Mouse (Mus musculus): ENCODE data around the gene Wnk2. TPM values are rescaled to one million over a fixed set of nuclear protein-coding genes. Genes with fewer than 3 reads are reported as not detected.

Wnk2 gene
- polyA plus RNA-seq, 1 experiment from 2014 or later: 1.0 TPM

DNA sequence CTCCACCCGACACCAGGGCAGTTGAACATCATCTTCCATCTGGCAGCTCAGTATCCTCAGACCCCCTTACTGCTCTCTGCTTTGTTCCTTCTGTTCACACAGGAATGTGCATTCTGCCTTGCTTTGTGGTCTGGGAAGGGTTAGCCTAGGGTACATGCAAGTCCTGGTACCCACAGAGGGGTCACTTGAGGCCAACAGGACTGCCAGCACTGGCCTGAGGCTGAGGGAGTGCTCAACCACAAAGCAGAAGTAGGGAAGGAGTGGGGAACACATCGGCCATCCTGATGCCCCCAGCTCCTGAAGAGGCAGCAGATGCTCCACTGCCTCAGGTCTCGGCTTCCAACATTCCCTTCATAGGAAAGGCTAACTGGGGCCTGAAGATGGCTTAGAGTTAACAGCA, 72.4 kb downstream of the Wnk2 start:
- Histone ChIP-seq H3K36me3 (ENCODE audit: control insufficient read depth, insufficient read depth, low read length) (no peaks in the 10 kb centered on the region), H3K27ac (replicated peaks; ENCODE audit: low read depth, low read length) (no peak overlapping the region), H3K4me3 (ENCODE audit: low read depth, low read length) (no peak overlapping the region), H3K9me3 (ENCODE audit: control insufficient read depth, low read length) (no peaks in the 10 kb centered on the region), H3K27me3 (ENCODE audit: control insufficient read depth, insufficient read depth, low read length) (no peaks in the 10 kb centered on the region), H3K4me1 (ENCODE audit: control insufficient read depth, insufficient read depth, low read length) (no peaks in the 10 kb centered on the region), H3K4me2 (ENCODE audit: low read depth, severe bottlenecking) (no peak overlapping the region), H3K9ac (ENCODE audit: low read length) (no peak overlapping the region)
- no peak for DNase-seq (ENCODE audit: low spot score)
- ATAC-seq (ENCODE audit: insufficient number of reproducible peaks, low FRiP score, low TSS enrichment, low read depth): no peak
- WGBS: 84% methylated on average over 3 of the region's 3 CpGs

DNA sequence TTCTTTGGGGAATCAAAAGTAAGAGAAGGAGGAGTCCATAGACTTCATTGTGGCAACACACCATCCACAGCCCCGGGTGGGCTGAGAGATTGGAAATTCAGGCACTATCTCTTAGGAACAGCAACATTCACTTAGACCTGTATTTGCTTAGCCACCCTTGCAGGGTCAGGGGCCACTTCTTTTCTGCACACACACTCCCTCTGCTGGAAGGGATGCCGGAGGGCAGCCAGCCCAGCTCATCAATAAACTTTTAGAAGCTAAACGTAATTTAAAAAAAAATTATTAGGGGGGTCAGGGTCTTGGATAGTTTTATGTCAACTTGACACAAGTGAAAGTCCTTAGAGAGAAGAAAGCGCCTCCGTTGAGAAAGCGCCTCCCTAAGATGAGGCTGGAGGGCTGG, 74.5 kb downstream of the Wnk2 start:
- no peak overlapping the region for H3K9ac ChIP-seq (ENCODE audit: low read length)
- WGBS: 72% methylated on average over 6 of the region's 6 CpGs
- no peak overlapping the region for H3K4me3 ChIP-seq (ENCODE audit: low read depth, low read length)
- H3K36me3 ChIP-seq (ENCODE audit: control insufficient read depth, insufficient read depth, low read length): no peaks in the 10 kb centered on the region
- no peaks in the 10 kb centered on the region for H3K9me3 ChIP-seq (ENCODE audit: control insufficient read depth, low read length)
- H3K27ac ChIP-seq (replicated peaks; ENCODE audit: low read depth, low read length): no peak overlapping the region
- ATAC-seq (ENCODE audit: insufficient number of reproducible peaks, low FRiP score, low TSS enrichment, low read depth): no peak
- H3K4me2 ChIP-seq (ENCODE audit: low read depth, severe bottlenecking): no peak overlapping the region
- H3K4me1 ChIP-seq (ENCODE audit: control insufficient read depth, insufficient read depth, low read length): no peaks in the 10 kb centered on the region
- no peaks in the 10 kb centered on the region for H3K27me3 ChIP-seq (ENCODE audit: control insufficient read depth, insufficient read depth, low read length)
- no peak for DNase-seq (ENCODE audit: low spot score)

DNA sequence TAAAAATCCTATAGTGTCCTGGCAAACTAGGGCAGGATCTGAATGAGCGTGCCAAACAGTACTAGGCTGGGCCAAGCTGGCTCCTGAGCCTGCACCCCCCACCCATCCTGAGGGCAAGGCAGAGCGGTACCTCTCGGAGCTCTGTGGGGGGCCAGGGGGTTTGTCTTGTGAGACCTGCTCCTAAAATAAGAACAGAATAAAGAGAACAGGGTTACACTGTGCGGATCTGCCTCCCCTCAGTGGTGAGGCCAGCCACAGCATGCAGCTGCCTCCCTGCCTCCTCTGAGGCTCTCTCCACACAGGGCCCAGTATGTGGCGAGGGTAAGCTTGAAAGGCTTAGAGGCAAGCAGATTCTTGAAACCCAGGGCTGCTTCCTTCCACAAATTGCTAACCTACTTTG, 76.0 kb downstream of the Wnk2 start:
- no peak overlapping the region for H3K4me2 ChIP-seq (ENCODE audit: low read depth, severe bottlenecking)
- H3K36me3 ChIP-seq (ENCODE audit: control insufficient read depth, insufficient read depth, low read length): no peaks in the 10 kb centered on the region
- no peak overlapping the region for H3K4me3 ChIP-seq (ENCODE audit: low read depth, low read length)
- H3K9me3 ChIP-seq (ENCODE audit: control insufficient read depth, low read length): no peaks in the 10 kb centered on the region
- no peaks in the 10 kb centered on the region for H3K4me1 ChIP-seq (ENCODE audit: control insufficient read depth, insufficient read depth, low read length)
- DNase-seq (ENCODE audit: low spot score): no peak
- WGBS: 80% methylated on average over 5 of the region's 5 CpGs
- no peak overlapping the region for H3K9ac ChIP-seq (ENCODE audit: low read length)
- ATAC-seq (ENCODE audit: insufficient number of reproducible peaks, low FRiP score, low TSS enrichment, low read depth): no peak
- no peaks in the 10 kb centered on the region for H3K27me3 ChIP-seq (ENCODE audit: control insufficient read depth, insufficient read depth, low read length)
- H3K27ac ChIP-seq (replicated peaks; ENCODE audit: low read depth, low read length): no peak overlapping the region

DNA sequence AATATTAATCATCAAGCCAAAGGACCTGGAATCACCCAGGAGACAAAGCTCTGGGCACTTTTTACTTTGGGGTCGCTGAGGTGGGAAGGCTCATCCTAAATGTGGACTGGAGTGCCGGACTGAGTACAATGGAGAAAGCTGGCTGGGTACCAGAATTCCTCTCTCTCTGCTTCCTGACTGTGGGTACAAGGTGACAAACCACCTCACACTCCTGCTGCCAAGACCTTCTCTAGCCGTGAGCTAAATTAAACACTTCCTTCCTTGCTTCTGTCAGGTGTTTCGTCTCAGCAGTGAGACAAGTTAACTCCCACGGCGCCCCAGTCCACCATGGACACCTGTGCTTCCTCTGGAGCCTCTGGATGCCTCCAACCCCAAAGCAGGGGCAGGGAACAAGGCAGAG, 77.8 kb downstream of the Wnk2 start:
- Histone ChIP-seq H3K27ac (replicated peaks; ENCODE audit: low read depth, low read length) (no peak overlapping the region), H3K9me3 (ENCODE audit: control insufficient read depth, low read length) (no peaks in the 10 kb centered on the region), H3K9ac (ENCODE audit: low read length) (no peak overlapping the region), H3K4me3 (ENCODE audit: low read depth, low read length) (no peak overlapping the region), H3K4me1 (ENCODE audit: control insufficient read depth, insufficient read depth, low read length) (no peaks in the 10 kb centered on the region), H3K4me2 (ENCODE audit: low read depth, severe bottlenecking) (no peak overlapping the region), H3K27me3 (ENCODE audit: control insufficient read depth, insufficient read depth, low read length) (no peaks in the 10 kb centered on the region), H3K36me3 (ENCODE audit: control insufficient read depth, insufficient read depth, low read length) (no peaks in the 10 kb centered on the region)
- ATAC-seq (ENCODE audit: insufficient number of reproducible peaks, low FRiP score, low TSS enrichment, low read depth) (no peak), DNase-seq (ENCODE audit: low spot score) (no peak)
- WGBS: 76% methylated on average over 6 of the region's 6 CpGs

DNA sequence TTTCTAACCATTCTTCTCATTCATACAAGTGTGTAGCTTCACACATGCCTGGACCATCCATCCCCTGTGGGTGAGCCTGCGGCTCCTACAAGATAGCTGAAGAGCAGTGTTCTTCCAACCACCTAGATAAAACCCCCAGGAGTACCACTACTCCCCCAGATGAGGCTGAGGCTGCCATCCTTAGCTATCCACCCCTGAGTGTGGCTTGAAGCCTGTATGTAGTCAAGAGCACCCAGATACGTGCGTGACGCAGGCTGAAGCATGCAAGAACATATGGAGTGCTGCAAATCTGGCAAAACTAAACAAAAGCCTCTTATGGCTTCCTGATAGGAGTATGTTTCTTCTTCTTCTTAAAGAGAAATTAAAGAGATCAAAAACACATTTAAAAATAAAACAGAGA, 78.4 kb downstream of the Wnk2 start:
- no peaks in the 10 kb centered on the region for H3K27me3 ChIP-seq (ENCODE audit: control insufficient read depth, insufficient read depth, low read length)
- no peak overlapping the region for H3K4me2 ChIP-seq (ENCODE audit: low read depth, severe bottlenecking)
- no peak overlapping the region for H3K27ac ChIP-seq (replicated peaks; ENCODE audit: low read depth, low read length)
- H3K4me1 ChIP-seq (ENCODE audit: control insufficient read depth, insufficient read depth, low read length): no peaks in the 10 kb centered on the region
- no peak overlapping the region for H3K9ac ChIP-seq (ENCODE audit: low read length)
- H3K9me3 ChIP-seq (ENCODE audit: control insufficient read depth, low read length): no peaks in the 10 kb centered on the region
- DNase-seq (ENCODE audit: low spot score) (no peak), ATAC-seq (ENCODE audit: insufficient number of reproducible peaks, low FRiP score, low TSS enrichment, low read depth) (no peak)
- no peaks in the 10 kb centered on the region for H3K36me3 ChIP-seq (ENCODE audit: control insufficient read depth, insufficient read depth, low read length)
- no peak overlapping the region for H3K4me3 ChIP-seq (ENCODE audit: low read depth, low read length)
- WGBS: 90% methylated on average over 4 of the region's 4 CpGs

DNA sequence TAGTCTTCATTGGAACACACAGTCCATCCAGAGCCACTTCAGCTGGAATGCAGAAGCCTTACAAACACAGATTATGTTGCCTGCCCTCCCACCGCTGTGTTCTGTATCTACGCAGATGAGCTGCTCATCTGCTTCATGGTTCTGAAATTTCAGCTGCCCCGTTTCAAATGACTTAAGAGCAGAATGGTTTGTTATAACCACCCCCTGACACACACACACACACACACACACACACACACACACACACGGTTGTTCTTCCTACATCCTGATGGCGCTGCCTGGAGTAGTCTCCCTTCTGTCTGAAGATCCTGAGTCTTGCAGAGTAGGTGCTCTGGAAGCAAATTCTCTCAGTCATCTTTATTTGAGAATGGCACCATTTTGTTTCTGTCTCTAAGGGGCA, 83.6 kb downstream of the Wnk2 start:
- ATAC-seq (ENCODE audit: insufficient number of reproducible peaks, low FRiP score, low TSS enrichment, low read depth): no peak
- H3K4me3 ChIP-seq (ENCODE audit: low read depth, low read length): no peak overlapping the region
- H3K9me3 ChIP-seq (ENCODE audit: control insufficient read depth, low read length): no peaks in the 10 kb centered on the region
- H3K9ac ChIP-seq (ENCODE audit: low read length): no peak overlapping the region
- no peaks in the 10 kb centered on the region for H3K4me1 ChIP-seq (ENCODE audit: control insufficient read depth, insufficient read depth, low read length)
- 87% methylated on average over 5 of the region's 5 CpGs for WGBS
- H3K4me2 ChIP-seq (ENCODE audit: low read depth, severe bottlenecking): no peak overlapping the region
- H3K27ac ChIP-seq (replicated peaks; ENCODE audit: low read depth, low read length): no peak overlapping the region
- H3K36me3 ChIP-seq (ENCODE audit: control insufficient read depth, insufficient read depth, low read length): no peaks in the 10 kb centered on the region
- H3K27me3 ChIP-seq (ENCODE audit: control insufficient read depth, insufficient read depth, low read length): no peaks in the 10 kb centered on the region
- no peak for DNase-seq (ENCODE audit: low spot score)

DNA sequence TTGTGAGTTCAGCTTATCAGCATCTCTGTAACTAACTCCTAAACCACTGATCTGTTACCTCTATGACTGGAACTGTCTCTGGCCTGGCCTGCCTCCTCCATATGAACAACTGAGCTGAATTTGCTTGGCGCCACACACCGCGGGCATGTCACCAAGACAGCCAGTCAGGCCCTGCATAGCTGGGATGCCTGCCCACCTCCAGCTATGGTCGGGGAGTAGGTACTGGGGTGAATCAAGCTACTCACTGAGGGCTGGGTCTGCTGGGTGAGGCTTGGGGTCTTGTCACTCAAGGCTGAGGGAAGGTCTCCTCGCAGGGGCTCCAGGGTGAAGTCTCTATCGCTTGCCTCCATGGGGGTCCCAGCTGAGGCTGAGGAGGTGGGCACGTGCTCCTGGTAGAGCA, 87.4 kb downstream of the Wnk2 start:
- ATAC-seq (ENCODE audit: insufficient number of reproducible peaks, low FRiP score, low TSS enrichment, low read depth) (no peak), DNase-seq (ENCODE audit: low spot score) (no peak)
- no peaks in the 10 kb centered on the region for H3K36me3 ChIP-seq (ENCODE audit: control insufficient read depth, insufficient read depth, low read length)
- no peak overlapping the region for H3K4me3 ChIP-seq (ENCODE audit: low read depth, low read length)
- no peaks in the 10 kb centered on the region for H3K4me1 ChIP-seq (ENCODE audit: control insufficient read depth, insufficient read depth, low read length)
- H3K4me2 ChIP-seq (ENCODE audit: low read depth, severe bottlenecking): no peak overlapping the region
- no peaks in the 10 kb centered on the region for H3K9me3 ChIP-seq (ENCODE audit: control insufficient read depth, low read length)
- no peak overlapping the region for H3K27ac ChIP-seq (replicated peaks; ENCODE audit: low read depth, low read length)
- H3K9ac ChIP-seq (ENCODE audit: low read length): no peak overlapping the region
- H3K27me3 ChIP-seq (ENCODE audit: control insufficient read depth, insufficient read depth, low read length): no peaks in the 10 kb centered on the region
- WGBS: 89% methylated on average over 7 of the region's 7 CpGs

DNA sequence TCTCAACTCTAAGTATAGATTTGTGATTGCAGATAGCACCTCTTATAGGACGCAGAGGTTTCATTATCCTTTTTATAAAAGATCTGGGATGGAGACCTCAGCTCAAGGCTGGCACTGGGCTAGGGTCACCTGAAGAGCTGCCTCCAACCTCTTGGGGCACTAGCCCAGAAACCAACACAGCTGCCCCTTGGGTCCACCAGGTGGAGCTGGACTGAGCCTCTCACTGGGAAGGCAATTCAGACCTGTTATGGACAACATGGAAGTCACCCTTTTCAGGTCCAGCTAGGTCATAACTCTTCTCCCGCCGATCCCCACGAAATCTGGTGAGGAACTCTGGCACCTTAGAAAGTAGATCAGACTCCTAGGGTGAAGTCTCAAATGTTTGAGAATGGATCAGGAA, 89.3 kb downstream of the Wnk2 start:
- Histone ChIP-seq H3K27me3 (ENCODE audit: control insufficient read depth, insufficient read depth, low read length) (no peaks in the 10 kb centered on the region), H3K4me1 (ENCODE audit: control insufficient read depth, insufficient read depth, low read length) (no peaks in the 10 kb centered on the region), H3K36me3 (ENCODE audit: control insufficient read depth, insufficient read depth, low read length) (no peaks in the 10 kb centered on the region), H3K4me3 (ENCODE audit: low read depth, low read length) (no peak overlapping the region), H3K9ac (ENCODE audit: low read length) (no peak overlapping the region), H3K27ac (replicated peaks; ENCODE audit: low read depth, low read length) (no peak overlapping the region), H3K9me3 (ENCODE audit: control insufficient read depth, low read length) (no peaks in the 10 kb centered on the region), H3K4me2 (ENCODE audit: low read depth, severe bottlenecking) (no peak overlapping the region)
- 91% methylated on average over 4 of the region's 4 CpGs for WGBS
- DNase-seq (ENCODE audit: low spot score) (no peak), ATAC-seq (ENCODE audit: insufficient number of reproducible peaks, low FRiP score, low TSS enrichment, low read depth) (no peak)

DNA sequence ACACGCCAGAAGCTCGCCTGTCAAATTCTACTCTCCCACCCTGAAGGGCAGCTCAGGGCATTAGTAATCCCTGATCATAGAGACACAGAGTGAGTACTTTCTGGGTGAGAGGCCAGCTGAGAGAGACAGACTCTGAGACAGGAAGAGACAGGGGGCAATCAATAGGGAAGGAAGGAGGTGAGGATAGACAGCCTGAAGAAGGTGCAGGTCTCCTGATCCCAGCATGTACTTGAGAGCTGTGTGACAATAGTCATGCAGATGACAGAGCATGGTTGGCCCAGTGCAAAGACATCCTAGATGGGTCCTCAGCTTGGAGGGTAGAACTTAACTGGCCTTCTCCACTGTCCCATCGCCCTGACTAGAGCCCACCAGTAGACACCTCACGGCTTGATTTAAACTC, 91.5 kb downstream of the Wnk2 start:
- Histone ChIP-seq H3K9ac (ENCODE audit: low read length) (no peak overlapping the region), H3K27ac (replicated peaks; ENCODE audit: low read depth, low read length) (no peak overlapping the region), H3K9me3 (ENCODE audit: control insufficient read depth, low read length) (no peaks in the 10 kb centered on the region), H3K4me3 (ENCODE audit: low read depth, low read length) (no peak overlapping the region), H3K4me1 (ENCODE audit: control insufficient read depth, insufficient read depth, low read length) (no peaks in the 10 kb centered on the region), H3K27me3 (ENCODE audit: control insufficient read depth, insufficient read depth, low read length) (no peaks in the 10 kb centered on the region), H3K36me3 (ENCODE audit: control insufficient read depth, insufficient read depth, low read length) (no peaks in the 10 kb centered on the region), H3K4me2 (ENCODE audit: low read depth, severe bottlenecking) (no peak overlapping the region)
- 98% methylated on average over 4 of the region's 4 CpGs for WGBS
- DNase-seq (ENCODE audit: low spot score) (no peak), ATAC-seq (ENCODE audit: insufficient number of reproducible peaks, low FRiP score, low TSS enrichment, low read depth) (no peak)
